Mouse (Mus musculus): ENCODE measurements at regions not wholly inside any gene's neighbourhood (a gene's known extent, or its start where the extent isn't known, plus 50 kb on each side); places are given as distances from the start of the nearest gene placed in this dataset.

- TF ChIP-seq CTCF (IDR thresholded peaks at IDR 0.05; ENCODE audit: insufficient read depth, low read depth, low read length) (no peak), POLR2A (IDR thresholded peaks at IDR 0.05; ENCODE audit: insufficient read depth, low read depth, low read length) (no peak)
Observed at GRCm38 (mm10) chr16:55570097-55570496, 268.6 kb downstream of the Nfkbiz start.

Measured in olfactory bulb, adult 2 months (tissue).